Mouse (Mus musculus) hindbrain, embryonic 15.5 days (tissue): ENCODE data around the gene Zfp992. TPM values are rescaled to one million over a fixed set of nuclear protein-coding genes. Genes with fewer than 3 reads are reported as not detected.
"Not testable (repeated sequence)": the region's sequence is repeated elsewhere in the genome, so short reads cannot be mapped to it uniquely, and the experiment has no call there.

Experiments
- ATAC-seq: fragments of 200-750 bp; cut with Nextera tagmentation; 2 replicates; pipeline ENCODE4 v1.8.0; 2017; ENCODE audit warnings: low read depth, moderate number of reproducible peaks, moderate TSS enrichment; ENCODE audit not compliant: low FRiP score
- H3K27ac ChIP-seq: fragments of 300-500 bp; sonication (generic); replicated peaks from 2 replicates; pipeline ENCODE4 v1.5.1; 2015; ENCODE audit warnings: mild to moderate bottlenecking, inconsistent platforms
- H3K27me3 ChIP-seq: fragments of 300-500 bp; sonication (generic); 2 replicates; pipeline ENCODE4 v1.6.1; 2015; ENCODE audit warnings: control low read depth, inconsistent platforms
- H3K36me3 ChIP-seq: fragments of 300-500 bp; sonication (generic); 2 replicates; pipeline ENCODE4 v1.6.1; 2015; ENCODE audit warnings: control low read depth, inconsistent platforms
- H3K4me1 ChIP-seq: fragments of 300-500 bp; sonication (generic); replicated peaks from 2 replicates; pipeline ENCODE4 v1.6.1; 2015; ENCODE audit warnings: control low read depth, inconsistent platforms
- H3K4me2 ChIP-seq: fragments of 300-500 bp; sonication (generic); 2 replicates; pipeline ENCODE4 v1.6.1; 2015; ENCODE audit warnings: moderate library complexity, mild to moderate bottlenecking, inconsistent platforms
- H3K4me3 ChIP-seq: fragments of 300-500 bp; sonication (generic); 2 replicates; pipeline ENCODE4 v1.5.1; 2015; ENCODE audit warnings: mild to moderate bottlenecking, inconsistent platforms
- H3K9ac ChIP-seq: fragments of 300-500 bp; sonication (generic); 2 replicates; pipeline ENCODE4 v1.6.1; 2015; ENCODE audit warnings: inconsistent platforms
- H3K9me3 ChIP-seq: fragments of 300-500 bp; sonication (generic); 2 replicates; pipeline ENCODE4 v1.6.1; 2016; ENCODE audit warnings: control low read depth, inconsistent platforms
- WGBS: fragments of 180-500 bp; shearing (Covaris S2); methylation state at CpG from one replicate; pipeline ENCODE4 v1.1.7; 2015; 5-methylcytosine and 5-hydroxymethylcytosine counted together
- polyA plus RNA-seq: library from polyadenylated mRNA; unstranded; fragments of >200 nt; fragmentation: Nextera tagmentation; extraction: Ambion mirVana; gene quantifications from 2 replicates; pipeline ENCODE4 v1.2.1, GENCODE M21; 2015

Zfp992 gene
- polyA plus RNA-seq: 2.2 and 2.5 TPM in 2 replicates

DNA sequence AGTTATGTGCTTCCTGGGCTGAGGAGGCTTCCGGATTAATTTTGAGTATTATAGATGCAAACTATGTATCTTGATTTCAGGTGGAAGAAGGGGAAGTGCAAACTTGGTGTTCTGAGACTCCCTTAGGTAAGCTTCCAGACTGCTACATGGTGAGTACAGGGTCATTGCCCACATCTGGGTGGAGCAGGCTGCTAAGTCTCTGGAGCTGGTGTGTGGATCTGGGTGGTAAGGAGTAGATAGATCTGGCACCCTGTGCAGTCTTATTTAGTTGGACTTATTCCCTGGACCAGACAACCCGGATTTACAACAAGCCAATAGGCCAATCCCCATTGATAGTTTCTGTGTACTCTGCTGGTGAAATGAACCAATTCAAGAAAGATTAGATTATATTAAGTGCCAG lies at the start of gene Zfp992:
Gene Zfp992, plus strand, starts transcription at position 74 of the 400 bp plus-strand sequence.
- H3K9me3 ChIP-seq: peaks cover 44% of the 10 kb centered on the region
- ATAC-seq, H3K27me3 ChIP-seq, H3K36me3 ChIP-seq, H3K4me1 ChIP-seq, H3K4me2 ChIP-seq, H3K27ac ChIP-seq, H3K9ac ChIP-seq, H3K4me3 ChIP-seq: not testable (repeated sequence)
- 94% methylated on average over 2 of the region's 2 CpGs for WGBS

DNA sequence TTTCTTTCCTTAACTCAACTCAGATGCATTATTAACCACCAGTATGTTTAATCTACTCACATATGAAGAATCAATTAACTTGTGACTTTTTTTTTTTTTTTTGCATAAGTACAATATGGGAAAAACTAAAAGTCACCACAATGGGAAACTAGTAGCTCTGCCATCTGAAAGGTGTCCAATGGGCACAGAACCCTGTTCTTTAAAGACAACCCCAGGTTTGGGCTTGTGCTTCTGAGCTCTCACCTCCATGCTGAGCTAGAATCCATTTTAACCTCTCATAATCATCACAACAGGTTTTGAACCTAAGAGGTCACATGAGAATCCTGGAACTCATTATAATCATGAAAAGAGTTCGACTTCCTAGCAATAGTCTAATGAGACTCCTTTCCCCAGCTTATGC lies 19.4 kb upstream of the Zfp992 start:
- not testable (repeated sequence) for H3K27ac ChIP-seq, H3K4me3 ChIP-seq, H3K36me3 ChIP-seq, H3K4me1 ChIP-seq, H3K9ac ChIP-seq, H3K4me2 ChIP-seq, ATAC-seq, H3K27me3 ChIP-seq
- H3K9me3 ChIP-seq: peaks cover 39% of the 10 kb centered on the region
- WGBS: 0% methylated on average over 1 of the region's 1 CpGs

DNA sequence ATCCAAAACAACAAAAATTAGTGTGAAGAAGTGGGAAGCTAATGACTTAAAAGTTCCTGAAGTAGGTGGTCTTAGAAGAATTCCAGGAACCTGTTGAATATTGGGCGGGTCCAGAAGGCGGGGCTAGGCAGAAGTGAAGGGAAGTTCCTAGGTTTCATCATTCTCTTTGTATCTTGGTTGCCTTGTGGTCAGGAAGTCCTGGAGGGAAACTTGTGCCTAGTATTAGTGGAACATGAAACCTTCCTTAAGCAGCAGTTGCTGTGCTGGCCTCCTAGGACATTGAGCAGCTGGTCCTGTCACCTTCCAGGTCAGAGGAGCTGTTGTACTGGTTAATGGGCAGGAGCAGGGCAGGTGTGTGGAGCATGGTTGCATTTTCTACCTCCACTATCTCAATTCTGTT lies 17.9 kb upstream of the Zfp992 start:
- H3K9me3 ChIP-seq: peaks cover 35% of the 10 kb centered on the region
- not testable (repeated sequence) for ATAC-seq, H3K4me3 ChIP-seq, H3K9ac ChIP-seq, H3K4me1 ChIP-seq, H3K36me3 ChIP-seq, H3K27ac ChIP-seq, H3K4me2 ChIP-seq, H3K27me3 ChIP-seq
- 70% methylated on average over 2 of the region's 2 CpGs for WGBS

DNA sequence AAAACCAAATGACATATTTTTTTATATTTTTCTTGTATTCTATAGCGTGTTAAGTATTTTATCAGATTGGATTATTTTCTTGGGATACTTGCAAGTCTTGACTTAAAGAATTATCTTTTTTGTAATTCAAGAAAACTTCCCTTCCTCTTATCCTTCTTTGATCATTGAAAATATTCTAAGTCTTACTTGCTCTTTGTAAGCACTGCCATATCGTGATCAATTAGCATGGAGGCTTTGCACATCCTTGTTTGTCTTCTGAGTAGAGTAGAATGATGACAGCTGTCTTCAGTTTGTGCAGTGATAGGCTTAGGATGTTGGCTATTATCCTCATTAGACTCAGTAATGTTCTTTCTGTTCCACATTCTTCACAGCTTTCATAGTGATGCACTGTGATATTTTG lies 13.3 kb upstream of the Zfp992 start:
- not testable (repeated sequence) for H3K36me3 ChIP-seq, H3K27ac ChIP-seq, H3K4me2 ChIP-seq, H3K4me1 ChIP-seq, H3K4me3 ChIP-seq, H3K9ac ChIP-seq, ATAC-seq, H3K27me3 ChIP-seq
- 90% methylated on average over 2 of the region's 2 CpGs for WGBS
- H3K9me3 ChIP-seq: peaks cover 19% of the 10 kb centered on the region

DNA sequence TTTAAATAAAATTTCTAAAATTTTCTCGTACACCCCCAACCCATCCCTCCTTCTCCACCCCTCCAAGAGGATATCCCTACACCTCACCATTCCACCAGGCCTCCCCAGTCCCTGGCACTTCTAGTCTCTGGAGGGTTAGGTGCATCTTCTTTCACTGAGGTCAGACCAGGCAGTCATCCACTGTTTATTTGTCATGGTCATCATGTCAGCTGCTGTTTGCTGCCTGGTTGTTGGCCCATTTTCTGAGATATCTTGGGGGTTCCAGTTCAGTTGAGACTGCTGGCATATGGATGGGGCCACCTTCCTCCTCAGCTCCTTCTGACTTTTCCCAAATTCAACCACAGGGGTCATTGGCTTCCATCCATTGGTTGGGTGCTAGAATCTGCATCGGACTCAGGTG lies 11.6 kb upstream of the Zfp992 start:
- WGBS: 91% methylated on average over 1 of the region's 2 CpGs
- not testable (repeated sequence) for H3K4me2 ChIP-seq, H3K27me3 ChIP-seq, H3K27ac ChIP-seq, H3K4me3 ChIP-seq, H3K9ac ChIP-seq, ATAC-seq, H3K4me1 ChIP-seq, H3K36me3 ChIP-seq
- H3K9me3 ChIP-seq: peaks cover 14% of the 10 kb centered on the region

DNA sequence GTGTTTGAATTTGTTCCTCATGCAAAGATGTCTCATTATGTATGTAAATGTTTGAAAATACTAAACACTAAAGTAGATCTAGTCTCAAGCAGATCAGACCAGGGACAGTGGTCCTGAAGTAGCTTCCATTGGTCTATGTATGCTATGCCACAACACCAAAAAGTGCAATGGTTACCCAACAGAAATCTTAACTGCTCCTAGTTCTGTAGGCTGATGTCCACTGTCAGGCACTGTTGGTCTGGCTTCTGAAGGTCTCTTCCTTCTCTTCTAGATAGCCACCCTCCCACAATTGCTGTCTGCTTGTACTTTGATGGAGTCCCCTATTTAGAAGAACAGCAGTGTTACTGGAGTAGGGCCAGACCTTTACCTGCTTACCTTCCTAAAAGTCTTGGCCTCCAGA lies 4.5 kb upstream of the Zfp992 start:
- not testable (repeated sequence) for H3K9ac ChIP-seq, H3K36me3 ChIP-seq, H3K4me1 ChIP-seq, H3K27ac ChIP-seq, H3K4me3 ChIP-seq, ATAC-seq, H3K4me2 ChIP-seq, H3K27me3 ChIP-seq
- peaks cover 42% of the 10 kb centered on the region for H3K9me3 ChIP-seq

DNA sequence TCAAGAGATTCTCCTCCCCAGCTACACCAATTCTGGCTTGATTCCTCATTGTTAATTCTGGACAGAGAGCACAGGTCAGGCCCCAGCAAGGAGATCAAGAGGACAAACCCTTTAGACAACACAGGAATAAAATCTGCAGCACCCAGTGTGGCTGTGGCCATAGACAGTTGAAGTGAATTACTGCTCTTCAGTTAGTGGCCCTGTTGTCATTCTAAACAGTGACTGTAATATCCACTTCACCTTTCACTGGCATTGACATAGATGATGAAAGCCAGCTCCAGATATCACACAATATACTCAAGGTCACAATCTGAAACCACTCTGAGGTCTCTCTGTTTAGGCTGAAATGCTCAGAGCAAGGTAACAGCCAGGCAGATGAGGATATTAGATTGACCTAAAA lies 3.7 kb upstream of the Zfp992 start:
- ATAC-seq, H3K4me2 ChIP-seq, H3K36me3 ChIP-seq, H3K4me3 ChIP-seq, H3K4me1 ChIP-seq, H3K27me3 ChIP-seq, H3K27ac ChIP-seq, H3K9ac ChIP-seq: not testable (repeated sequence)
- H3K9me3 ChIP-seq: peaks cover 42% of the 10 kb centered on the region

DNA sequence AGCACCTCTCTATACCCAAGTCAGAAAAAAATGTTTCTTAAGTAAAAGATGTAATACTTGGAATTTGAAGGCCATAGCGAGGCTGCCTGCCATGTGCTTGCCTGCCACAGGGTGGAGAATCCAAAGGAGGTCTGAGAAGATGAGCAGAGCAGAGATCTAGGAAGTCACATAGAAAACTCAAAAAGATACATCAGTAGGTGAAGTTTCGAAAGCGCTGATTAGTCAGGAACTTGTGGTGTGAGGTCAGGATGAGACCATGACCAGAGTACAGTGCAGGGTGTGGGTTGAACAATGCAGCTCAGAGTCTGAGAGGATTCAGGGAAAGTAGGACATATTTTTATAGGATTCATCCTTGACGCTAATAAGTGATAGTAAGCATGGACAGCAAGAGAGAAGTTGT lies 2.7 kb upstream of the Zfp992 start:
- H3K4me1 ChIP-seq, H3K4me2 ChIP-seq, ATAC-seq, H3K4me3 ChIP-seq, H3K9ac ChIP-seq, H3K36me3 ChIP-seq, H3K27me3 ChIP-seq, H3K27ac ChIP-seq: not testable (repeated sequence)
- H3K9me3 ChIP-seq: peaks cover 42% of the 10 kb centered on the region
- 79% methylated on average over 4 of the region's 4 CpGs for WGBS

DNA sequence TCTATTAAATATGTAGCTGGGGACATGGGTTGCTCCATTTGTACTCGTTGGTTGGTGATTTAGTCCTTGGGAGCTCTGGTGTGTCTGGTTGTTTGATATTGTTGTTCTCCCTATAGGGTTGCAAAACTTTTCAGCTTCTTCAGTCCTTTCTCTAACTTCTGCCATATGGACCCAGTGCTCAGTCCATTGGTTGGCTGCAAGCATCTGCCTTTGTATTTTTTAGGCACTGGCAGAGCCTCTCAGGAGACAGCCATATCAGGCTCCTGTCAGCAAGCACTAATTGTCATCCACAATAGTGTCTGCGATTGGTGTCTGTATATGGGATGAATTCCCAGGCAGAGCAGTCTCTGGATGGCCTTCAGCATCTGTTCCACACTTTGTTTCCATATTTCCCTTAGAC lies 1.8 kb upstream of the Zfp992 start:
- not testable (repeated sequence) for H3K4me3 ChIP-seq, H3K27ac ChIP-seq, H3K9ac ChIP-seq, H3K4me1 ChIP-seq, H3K4me2 ChIP-seq, H3K27me3 ChIP-seq, H3K36me3 ChIP-seq, ATAC-seq
- peaks cover 42% of the 10 kb centered on the region for H3K9me3 ChIP-seq
- WGBS: 94% methylated on average over 2 of the region's 2 CpGs

DNA sequence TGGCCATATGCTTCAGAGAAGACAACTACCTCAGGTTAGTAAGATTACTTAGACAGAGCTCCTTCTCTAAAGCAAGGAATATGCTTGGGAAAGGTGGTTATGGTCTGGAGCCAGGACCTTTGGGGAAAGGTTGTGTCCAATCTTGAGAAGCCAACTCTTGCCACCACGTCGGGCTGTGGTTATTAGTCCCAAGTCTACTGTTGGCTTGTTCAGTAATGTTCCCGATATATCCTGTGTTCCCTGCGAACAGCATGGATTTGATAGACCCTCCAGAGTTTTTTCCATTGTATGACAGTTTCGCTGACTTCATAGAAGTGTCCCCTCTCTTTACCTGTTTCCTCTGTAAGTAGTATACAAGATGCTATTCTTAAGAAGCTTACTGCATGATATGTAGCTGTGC lies 888 bp downstream of the Zfp992 start:
- not testable (repeated sequence) for H3K27ac ChIP-seq, H3K4me1 ChIP-seq, H3K9ac ChIP-seq, H3K4me3 ChIP-seq, H3K27me3 ChIP-seq, H3K4me2 ChIP-seq, H3K36me3 ChIP-seq, ATAC-seq
- H3K9me3 ChIP-seq: peaks cover 44% of the 10 kb centered on the region
- WGBS: 88% methylated on average over 5 of the region's 5 CpGs

DNA sequence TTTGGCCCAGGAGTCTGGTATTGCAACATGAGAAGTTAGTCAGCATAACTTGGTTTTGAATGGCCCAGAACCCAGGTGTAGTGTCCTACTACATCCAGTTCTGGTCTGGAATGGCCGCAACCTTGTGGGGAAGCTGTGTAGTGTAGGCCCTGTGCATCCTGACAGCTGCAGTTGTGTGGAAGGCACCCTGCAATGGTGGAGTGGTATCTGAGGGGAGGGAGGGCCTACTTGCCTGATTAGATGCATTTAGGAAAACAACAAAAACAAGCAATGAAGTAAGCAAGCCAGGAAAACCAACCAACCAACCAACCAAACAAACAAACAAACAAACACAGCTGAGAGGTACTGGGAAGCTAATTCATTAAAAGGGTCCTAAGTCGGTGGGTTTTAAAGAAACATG lies 3.8 kb downstream of the Zfp992 start:
- H3K27me3 ChIP-seq, ATAC-seq, H3K36me3 ChIP-seq, H3K9ac ChIP-seq, H3K4me1 ChIP-seq, H3K27ac ChIP-seq, H3K4me2 ChIP-seq, H3K4me3 ChIP-seq: not testable (repeated sequence)
- H3K9me3 ChIP-seq: peaks cover 57% of the 10 kb centered on the region
- WGBS: 89% methylated on average over 2 of the region's 2 CpGs

DNA sequence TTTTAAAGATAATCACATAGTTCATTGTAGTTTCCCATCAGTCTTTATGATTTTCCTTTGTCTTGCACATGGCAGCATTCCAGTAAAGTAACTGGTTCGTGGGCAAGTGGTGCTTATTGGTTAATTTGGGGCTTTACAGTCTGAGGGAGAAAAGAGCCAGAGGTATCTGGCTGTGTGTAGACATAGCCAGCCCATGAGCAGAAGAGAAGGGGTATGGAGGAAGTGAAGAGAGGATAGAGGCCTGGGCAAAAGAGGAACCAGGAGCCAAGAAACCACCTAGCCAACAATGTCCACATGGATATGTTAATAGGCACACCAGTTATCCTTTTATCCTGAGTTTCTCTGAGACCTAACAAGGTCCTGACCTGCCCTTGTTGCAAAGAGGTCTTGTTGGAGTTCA lies 5.3 kb downstream of the Zfp992 start:
- H3K4me2 ChIP-seq, H3K36me3 ChIP-seq, H3K4me1 ChIP-seq, ATAC-seq, H3K4me3 ChIP-seq, H3K27me3 ChIP-seq, H3K27ac ChIP-seq, H3K9ac ChIP-seq: not testable (repeated sequence)
- H3K9me3 ChIP-seq: peaks cover 56% of the 10 kb centered on the region
- 65% methylated on average over 1 of the region's 1 CpGs for WGBS

DNA sequence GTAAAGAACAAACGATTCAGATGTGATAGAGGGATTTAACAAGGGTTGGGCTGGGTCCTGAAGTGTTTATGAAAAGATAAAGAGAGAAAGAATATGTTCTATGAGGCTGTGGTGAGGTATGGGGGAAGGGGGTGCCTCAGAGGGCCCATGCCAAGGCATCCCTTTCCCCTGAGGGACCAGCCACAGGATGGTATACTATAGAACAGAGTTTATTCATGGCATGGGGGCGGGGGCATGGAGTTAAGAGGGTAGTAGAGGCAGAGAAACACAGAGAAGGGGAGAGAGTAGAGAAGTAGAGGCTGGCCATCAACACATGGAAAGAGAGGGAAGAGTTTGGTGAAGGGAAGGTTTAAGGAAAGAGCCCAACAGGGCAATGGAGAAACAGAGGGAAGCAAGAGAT lies 6.1 kb downstream of the Zfp992 start:
- Histone ChIP-seq H3K27ac (no peak overlapping the region), H3K4me3 (no peak overlapping the region), H3K9ac (no peak overlapping the region), H3K36me3 (0 out of 2 replicates have a peak, but pooled peaks cover 3% of the 10 kb centered on the region), H3K27me3 (no peaks in the 10 kb centered on the region), H3K9me3 (peaks cover 58% of the 10 kb centered on the region), H3K4me2 (no peak overlapping the region), H3K4me1 (no peaks in the 10 kb centered on the region)
- WGBS: 51% methylated on average over 2 of the region's 2 CpGs
- peak; percentile 23 for ATAC-seq
